Mouse (Mus musculus) ES-Bruce4 (cell line): ENCODE results near the gene Gabbr1.

ENCODE experiments used
- CTCF ChIP-seq: IDR thresholded peaks from one replicate; pipeline ENCODE4 v1.8.1; 2011; ENCODE audit warnings: low read depth, low read length
- EP300 ChIP-seq: IDR thresholded peaks from 2 replicates; pipeline ENCODE4 v1.6.1; 2011; ENCODE audit warnings: low read depth, low read length; ENCODE audit not compliant: insufficient read depth

DNA sequence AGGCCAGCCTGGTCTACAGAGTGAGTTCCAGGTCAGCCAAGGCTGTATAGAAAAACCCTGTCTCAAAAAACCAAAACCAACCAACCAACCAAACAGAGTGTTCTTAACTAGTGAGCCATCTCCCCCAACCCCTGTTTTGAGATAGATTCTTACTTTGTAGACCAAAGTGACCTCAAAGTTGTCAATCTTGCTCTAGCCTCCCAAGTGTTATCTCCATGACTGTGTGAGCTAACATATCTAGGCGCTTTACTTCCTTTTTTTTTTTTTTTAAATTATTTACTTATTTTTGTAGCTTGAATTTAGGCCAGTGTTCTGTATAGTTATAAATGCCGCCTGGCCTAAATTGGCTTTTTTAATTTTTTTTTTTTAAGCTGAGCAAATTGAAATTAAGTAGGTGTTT, 20.2 kb downstream of the Gabbr1 start:
- no peak for TF ChIP-seq EP300
- no peak for TF ChIP-seq CTCF
